Mouse (Mus musculus): ENCODE measurements at regions not wholly inside any gene's neighbourhood (a gene's known extent, or its start where the extent isn't known, plus 50 kb on each side); places are given as distances from the start of the nearest gene placed in this dataset.

DNA sequence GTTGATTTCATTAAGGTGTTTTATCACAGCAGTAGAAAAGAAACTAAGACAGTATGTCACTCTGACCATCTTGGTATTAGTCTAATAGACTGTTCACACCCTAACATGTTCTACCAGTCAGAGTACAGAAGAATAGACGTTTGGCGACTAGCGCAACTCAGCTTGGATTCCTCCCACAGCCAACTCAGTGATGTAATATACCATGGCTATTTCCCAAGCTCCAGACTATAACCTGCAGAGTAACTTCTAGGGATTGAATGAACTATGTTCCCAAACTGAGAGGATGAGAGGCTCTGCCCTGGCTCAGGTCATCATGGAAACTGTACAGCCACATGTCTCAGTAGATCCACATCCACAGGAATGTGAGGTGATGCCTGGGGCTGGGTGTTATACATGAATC is 128.6 kb upstream of the Plcz1 start:
- no peak for DNase-seq

DNA sequence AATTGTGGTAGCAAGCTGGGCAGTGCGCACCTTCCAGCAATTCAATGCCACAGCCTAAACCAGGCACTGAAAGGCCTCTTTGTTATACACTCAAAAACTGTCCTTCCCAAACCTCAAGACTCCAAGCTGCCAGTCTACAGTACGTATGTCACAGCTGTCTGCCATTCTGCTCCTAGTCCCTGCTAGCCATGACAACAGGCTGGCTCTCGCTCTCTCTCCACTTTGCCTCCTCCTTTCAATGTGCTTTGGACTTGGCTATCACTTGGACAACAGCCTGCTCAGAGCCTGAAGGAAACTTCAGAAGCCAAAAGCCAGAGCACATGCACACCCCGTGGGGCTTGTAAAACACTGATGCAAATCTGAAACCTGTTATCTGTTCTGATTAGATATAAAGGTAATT is 125.9 kb upstream of the Plcz1 start:
- DNase-seq: no peak

DNA sequence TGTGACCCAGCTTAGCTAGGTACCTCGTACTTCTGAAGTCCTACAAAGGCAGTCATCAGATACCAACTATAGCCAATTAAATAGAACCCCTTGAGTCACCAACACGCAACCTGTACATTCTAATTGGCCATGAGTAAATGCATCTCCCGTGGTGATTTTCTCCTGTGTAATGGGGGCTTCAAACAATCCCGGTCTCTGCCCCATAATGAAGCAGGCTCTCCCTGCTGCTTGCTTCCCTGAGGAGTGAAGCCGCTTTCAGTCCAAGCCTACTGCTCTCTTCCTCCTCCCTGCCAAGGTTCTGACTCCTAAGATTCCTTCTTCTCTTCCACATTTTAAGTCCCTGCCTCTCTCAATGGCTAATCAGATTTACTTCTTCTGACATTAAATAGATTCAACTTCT is 121.5 kb upstream of the Plcz1 start:
- DNase-seq: no peak

DNA sequence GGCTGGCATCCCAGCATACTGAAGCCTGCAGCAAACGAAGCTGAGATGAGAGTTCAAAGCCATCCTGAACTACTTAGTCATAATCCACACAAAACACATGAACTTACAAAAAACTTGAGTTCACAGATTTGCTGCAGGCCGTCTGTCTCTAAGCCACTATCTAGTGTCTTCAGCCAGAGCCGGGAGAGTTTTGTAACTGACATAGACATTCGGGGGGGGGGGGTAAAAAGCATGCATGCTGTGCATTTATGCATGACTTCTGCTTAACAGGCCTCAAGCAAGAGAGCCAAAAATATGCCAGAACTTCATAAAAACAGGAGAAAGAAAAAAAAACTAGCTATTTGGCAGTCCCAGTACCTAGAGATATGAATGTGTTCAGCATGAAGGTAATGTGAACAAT is 120.2 kb upstream of the Plcz1 start:
- DNase-seq: no peak

DNA sequence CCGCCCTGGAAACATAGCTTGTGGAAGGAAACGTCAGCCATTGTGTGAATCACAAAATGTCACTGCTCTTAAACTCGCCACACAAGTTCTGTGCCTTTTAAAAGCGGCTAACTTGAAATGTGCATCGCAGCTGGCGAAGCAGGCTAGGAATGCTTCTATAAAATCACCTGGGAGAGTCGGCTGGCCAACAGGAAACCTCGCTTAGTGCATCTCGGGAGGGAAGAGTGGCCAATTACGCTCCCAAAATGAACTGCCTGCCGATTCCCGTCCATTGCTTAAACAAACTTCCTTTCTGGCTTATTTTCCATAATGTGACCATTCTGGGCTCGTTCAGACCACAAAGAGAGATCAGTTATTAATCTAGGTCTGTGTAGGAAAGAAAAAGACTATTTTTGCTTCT is 119.7 kb upstream of the Plcz1 start:
- no peak for DNase-seq

DNA sequence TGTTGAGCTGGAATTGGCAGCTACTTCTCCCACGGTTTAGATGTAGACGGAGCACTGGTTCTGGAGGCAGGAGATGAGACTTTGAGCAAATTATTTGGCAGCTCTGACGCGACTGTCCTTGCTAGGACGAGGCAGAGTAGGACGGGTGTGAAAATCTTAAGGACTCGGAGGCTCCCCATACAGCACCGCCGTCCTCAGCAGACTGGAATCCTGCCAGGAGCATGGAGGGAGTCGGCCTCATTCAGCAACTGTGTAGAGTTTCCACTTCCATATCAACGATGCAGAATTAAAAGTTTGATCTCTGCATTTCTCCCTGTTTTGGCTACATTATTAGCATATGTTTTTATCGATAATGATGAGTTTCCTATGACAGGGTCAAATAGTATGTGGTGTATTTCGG is 117.7 kb upstream of the Plcz1 start:
- DNase-seq: no peak

DNA sequence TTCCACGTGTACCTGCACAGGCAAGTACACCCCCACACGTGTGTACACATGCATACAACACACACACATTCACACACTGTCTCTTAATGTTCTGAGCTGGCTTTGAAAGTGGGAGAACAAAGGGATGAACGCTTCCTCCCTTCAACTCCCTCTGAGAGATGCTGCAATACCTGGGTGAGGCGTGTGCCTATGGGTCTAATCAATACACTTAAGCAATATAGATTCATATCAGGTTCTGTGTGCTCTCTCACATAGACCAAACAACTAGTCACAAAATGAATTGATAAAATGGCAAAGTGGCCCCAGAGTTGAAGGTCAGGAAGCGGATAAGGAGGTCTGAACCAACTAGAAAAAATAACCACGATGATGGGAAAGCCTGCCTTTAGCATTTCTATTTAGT is 116.1 kb upstream of the Plcz1 start:
- DNase-seq: no peak

DNA sequence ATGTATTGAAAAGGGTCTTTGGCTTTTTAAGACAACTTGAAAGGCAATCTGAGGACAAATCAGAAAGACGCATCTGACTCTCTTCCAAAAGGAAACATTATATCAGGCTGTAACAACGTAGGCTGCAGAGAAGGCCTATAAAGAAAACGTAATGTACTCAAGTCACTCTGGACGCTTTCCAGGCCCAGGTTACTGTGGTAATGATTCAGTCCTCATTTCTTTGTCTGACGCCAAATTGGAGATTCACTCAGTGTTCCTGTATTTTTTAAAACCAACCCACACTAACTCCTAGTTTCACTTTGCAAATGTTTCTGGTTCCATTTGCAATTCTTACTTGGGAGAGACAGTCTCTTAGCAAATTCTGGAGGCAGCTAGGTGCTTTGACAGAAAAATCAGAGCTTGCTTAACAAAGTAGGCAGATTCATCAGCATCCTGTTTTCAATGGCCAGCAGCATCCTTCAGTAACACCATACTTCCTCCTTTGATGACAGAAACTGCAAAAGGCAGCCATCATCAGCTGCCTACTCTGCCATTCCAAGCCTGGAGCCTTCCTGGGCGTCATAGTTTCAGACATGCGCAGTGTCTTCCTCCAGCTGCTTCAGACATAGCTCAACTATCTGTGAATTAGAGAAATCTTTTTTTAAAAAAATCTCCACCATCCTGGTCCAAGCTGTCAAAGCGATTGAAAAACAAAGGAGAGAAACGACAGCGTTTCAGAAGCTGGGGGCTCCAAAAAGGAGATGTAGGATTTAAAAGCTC is 111.3 kb upstream of the Plcz1 start:
- DNase-seq: no peak

DNA sequence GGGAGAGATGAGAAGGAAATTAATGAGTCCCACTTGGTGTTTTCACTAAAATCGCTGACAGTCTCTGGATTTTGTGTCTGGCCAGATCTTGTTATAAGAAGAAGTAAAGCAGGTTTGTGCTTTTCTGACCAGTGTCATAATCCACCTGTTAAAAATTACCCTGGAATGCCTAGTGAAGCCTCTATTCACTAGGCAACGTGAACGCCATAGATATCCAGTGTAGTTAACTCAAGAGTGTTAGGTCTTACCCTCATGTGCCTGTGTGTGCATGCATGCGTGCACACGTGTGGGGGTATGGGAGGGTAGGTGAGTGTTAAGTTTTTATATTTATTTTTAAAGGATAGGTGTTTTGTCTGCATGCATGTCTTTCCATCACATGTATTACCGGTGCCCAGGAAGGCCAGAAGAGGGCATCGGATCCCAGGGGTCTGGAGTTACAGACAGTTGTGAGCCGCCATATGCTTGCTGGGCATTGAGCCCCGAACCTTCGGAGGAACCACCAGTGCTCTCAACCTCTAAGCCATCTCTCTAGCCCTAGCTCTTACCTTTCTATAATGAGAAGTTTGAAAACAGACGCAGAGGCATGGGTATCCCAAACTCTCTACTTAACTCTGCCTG is 107.5 kb upstream of the Plcz1 start:
- no peak for DNase-seq

DNA sequence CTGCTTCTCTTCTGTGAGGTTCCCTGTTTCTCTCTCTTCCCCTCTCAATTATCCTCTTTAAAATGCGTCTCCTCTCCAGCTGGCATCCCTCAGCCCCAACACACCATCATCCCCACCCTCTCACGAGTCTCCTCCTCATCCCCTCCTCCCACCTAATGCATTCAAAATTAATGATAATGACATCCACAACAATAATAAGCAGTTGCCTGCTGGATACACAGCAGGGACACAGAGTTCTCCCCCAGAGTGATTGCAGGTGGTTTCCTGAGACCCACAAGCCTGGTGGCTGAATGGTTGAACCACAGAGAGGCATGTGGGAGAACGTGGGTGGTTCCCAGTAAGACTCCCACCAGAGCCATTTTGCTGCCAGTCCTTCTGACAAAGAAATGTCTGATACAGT is 106.9 kb upstream of the Plcz1 start:
- DNase-seq: no peak

DNA sequence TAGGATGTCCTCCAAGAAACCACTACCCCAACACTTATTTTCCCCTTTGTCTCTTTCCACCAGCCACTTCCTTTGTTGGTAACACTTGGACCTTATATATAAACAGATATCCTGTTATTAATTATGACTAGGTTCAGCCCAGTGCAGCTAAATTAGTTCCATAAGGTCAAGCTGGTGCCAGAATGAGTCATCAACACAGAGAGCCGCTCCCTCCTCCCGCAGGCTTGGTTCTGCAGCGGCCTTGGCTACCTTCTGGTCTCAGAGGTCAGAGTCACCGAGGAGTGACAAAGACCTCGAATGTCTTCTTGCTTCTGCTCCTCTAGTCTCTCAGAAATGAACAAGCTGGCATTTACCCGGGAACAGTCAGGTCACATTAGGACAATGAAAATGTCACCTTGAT is 106.5 kb upstream of the Plcz1 start:
- peak; percentile 60 for DNase-seq

DNA sequence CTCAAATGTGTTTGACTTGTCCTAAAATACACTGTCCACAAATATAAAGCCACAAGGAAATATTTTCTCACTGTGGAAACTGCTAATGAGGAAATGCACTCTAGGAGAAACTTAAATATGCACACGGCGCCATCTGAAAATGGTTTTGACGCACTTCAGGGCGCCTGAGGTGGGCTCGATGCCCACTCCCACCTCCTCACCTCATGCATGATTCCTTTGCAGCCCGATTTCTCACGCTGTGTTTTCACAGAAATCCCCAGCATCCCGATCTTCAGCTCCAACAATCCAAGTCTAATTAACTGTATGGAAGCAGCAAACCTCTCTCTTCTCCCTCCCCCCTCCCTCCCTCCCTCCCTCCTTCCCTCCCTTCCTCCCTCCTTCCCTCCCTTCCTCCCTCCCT is 92.5 kb upstream of the Plcz1 start:
- DNase-seq: no peak

DNA sequence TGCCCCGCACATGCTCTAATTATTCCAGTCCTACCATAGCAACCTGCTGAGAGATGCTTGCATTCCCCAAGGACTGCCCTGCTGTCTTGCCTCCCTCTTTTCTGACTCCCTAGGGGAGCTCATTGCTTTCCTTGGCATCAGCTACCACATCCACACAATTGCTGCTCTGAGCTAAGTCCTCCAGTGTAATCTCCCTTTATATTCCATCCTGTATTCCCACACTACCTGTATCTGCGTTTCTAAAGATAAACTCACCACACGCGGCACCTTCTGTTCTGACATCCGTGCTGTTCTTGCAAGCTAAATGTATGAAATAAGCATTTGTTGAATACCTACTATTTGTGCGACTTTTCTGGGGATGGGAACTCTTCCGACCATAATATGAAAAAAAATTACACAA is 85.4 kb upstream of the Plcz1 start:
- no peak for DNase-seq

DNA sequence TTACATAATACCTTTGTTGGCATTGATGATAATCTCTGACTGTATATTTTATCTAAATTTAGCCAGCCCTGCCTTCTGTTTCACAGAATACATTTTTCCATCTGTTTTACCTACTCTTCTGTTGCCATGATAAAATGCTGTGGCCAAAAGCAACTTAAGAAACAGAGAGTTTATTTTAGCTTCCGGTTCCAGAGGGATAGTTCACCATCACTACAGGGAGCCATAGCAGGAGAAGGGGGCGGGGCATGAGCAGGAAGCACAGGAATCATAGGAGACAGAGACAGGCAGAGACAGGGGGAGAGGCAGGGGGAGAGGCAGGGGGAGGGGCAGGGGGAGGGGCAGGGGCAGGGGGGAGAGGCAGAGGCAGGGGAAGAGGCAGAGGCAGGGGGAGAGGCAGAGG is 72.8 kb upstream of the Plcz1 start:
- DNase-seq: no peak

DNA sequence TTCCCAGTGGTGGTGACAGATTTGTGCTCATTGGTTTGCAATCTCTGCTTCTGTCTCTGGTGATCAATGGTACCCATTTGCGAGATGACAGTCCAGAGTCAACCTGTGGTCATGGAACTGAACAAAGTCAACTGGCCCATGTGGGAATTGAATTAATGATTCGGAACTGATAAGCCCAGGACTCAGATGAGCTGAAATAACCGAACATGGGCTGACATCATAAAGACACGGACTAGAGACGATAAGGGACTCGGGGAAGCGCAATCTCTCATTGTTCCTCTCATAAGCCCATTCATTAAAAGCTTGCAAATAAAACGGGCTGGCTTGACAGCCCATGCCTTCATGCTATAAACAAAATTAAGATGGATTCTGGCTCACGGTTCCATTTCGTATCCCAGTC is 70.8 kb upstream of the Plcz1 start:
- no peak for DNase-seq

DNA sequence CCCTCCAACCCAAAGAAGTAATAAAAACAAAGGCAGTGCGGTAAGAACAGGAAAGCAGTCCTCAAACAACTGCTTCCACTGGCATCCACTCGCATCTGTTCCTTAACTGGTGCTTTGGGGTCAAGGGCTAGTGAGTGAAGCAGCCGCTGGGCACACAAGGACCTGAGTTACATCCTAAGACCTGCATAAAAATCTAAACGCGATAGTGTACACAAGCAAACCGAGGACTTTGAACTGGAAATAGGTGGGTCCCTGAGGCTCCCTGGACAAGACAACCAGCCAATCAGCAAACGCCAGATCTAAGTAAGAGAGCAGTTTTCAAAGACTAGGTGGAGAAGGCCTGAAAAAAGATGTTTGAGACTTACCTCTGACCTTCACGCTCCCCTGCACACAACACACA is 66.8 kb upstream of the Plcz1 start:
- DNase-seq: no peak

DNA sequence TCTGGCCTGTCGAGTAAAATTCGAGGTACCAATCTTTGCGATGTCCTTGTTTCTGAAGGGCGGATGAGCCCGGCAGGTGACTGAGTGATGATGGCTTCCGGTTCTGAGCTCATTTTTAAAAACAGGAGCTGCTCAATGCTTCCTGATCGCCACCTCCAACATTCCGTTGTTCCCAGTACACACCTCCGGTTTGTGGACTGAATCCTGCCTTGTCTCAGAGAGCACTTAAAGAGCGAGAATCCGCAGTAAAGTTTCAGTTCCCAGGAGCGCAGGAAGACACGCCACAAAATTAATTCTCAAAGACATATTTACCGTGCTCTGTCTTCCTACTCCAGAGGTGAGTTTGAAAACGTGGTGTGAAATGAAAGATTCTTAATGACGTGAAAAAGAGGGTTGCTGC is 66.4 kb upstream of the Plcz1 start:
- no peak for DNase-seq

DNA sequence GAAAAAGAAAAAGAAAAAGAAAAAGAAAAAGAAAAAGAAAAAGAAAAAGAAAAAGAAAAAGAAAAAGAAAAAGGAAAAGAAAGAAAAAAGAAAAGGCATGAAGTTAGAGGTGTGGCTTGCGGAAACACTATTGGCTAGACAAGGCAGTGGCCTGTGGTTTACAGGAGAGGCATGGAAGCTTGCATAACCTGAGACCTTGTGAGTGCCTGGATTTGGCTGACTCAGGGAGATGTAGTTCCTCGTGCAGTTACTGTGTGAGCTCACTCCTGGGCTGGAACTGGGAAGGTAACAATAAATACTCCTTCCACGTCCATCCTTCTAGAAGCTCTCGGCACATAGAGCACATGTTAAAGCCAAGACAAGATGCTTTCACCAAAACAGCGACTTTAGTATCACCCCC is 64.9 kb upstream of the Plcz1 start:
- no peak for DNase-seq

DNA sequence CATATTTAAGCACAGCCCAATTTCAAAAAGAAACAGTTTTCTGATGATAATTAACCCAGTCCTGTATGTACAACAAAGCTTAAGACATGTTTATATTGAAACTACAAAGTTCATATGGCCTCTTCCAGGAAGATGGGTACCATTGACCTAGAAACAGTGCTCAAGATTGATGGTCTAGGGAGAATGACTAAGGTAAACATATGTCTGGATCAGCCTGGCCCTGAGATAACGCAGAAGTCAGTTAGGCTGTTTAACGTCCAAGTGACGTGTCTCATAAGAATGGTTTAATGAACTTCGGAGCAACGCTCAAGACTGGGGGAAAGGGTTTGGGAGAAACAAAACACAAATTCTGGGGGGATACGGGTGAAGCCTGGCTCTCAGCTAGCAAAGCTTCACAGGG is 60.8 kb upstream of the Plcz1 start:
- DNase-seq: no peak

DNA sequence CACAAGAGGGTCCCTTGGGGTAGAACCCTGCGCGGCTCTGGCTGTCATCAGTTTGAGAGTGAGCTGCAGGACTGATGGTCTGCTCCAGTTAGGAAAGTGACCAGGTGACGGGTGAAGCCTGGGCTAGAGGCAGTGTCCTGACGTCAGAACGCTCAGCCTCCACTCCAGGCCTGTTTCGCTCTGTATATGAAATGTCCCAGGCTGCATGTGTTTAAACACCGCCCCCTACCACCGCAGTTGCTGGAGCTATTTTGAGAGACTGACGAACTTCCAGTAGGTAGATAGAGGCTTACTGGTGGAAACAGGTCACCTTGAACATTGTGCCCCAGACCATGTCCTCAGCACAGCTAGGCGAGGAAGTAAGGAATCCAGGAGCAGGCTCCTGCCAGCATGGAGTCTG is 54.2 kb upstream of the Plcz1 start:
- DNase-seq: no peak
